Mouse (Mus musculus) liver, postnatal 0 days (tissue): ENCODE measurements around the gene Ttc28. TPM values are rescaled to one million over a fixed set of nuclear protein-coding genes. Genes with fewer than 3 reads are reported as not detected.

ENCODE experiments used
- ATAC-seq: fragments of 200-750 bp; cut with Nextera tagmentation; 2 replicates; pipeline ENCODE4 v1.8.0; 2017; ENCODE audit warnings: mild to moderate bottlenecking, moderate library complexity
- DNase-seq: peaks from one replicate; pipeline ENCODE4 v3.0.0-alpha.2; 2016
- H3K27ac ChIP-seq: fragments of 300-500 bp; sonication (generic); 2 replicates; pipeline ENCODE4 v1.5.1; 2014; ENCODE audit warnings: antibody characterized with exemption, moderate library complexity, mild to moderate bottlenecking, low read depth
- H3K27me3 ChIP-seq: fragments of 300-500 bp; sonication (generic); 2 replicates; pipeline ENCODE4 v1.6.1; 2014; ENCODE audit warnings: low read length, control low read depth, mixed read lengths; ENCODE audit not compliant: insufficient read depth
- H3K36me3 ChIP-seq: fragments of 300-500 bp; sonication (generic); replicated peaks from 2 replicates; pipeline ENCODE4 v1.6.1; 2014; ENCODE audit warnings: mild to moderate bottlenecking, control low read depth, low read length, moderate library complexity, mixed read lengths; ENCODE audit not compliant: insufficient read depth
- H3K4me1 ChIP-seq: fragments of 300-500 bp; sonication (generic); 2 replicates; pipeline ENCODE4 v1.6.1; 2014; ENCODE audit warnings: antibody characterized with exemption, mild to moderate bottlenecking, control low read depth; ENCODE audit not compliant: insufficient read depth
- H3K4me2 ChIP-seq: fragments of 300-500 bp; sonication (generic); 2 replicates; pipeline ENCODE4 v1.6.1; 2014; ENCODE audit warnings: low read depth, mild to moderate bottlenecking, low read length, moderate library complexity, mixed read lengths
- H3K4me3 ChIP-seq: fragments of 300-500 bp; sonication (generic); 2 replicates; pipeline ENCODE4 v1.5.1; 2014; ENCODE audit warnings: low read depth, low read length
- H3K9ac ChIP-seq: fragments of 300-500 bp; sonication (generic); replicated peaks from 2 replicates; pipeline ENCODE4 v1.6.1; 2014; ENCODE audit warnings: mild to moderate bottlenecking, moderate library complexity
- H3K9me3 ChIP-seq: fragments of 300-500 bp; sonication (generic); 2 replicates; pipeline ENCODE4 v1.6.1; 2016; ENCODE audit warnings: mild to moderate bottlenecking, control low read depth, low read length, mixed read lengths
- CTCF ChIP-seq: sonication (generic); IDR thresholded peaks from 2 replicates; pipeline ENCODE4 v1.5.1; 2016; ENCODE audit warnings: antibody characterized with exemption, low read depth
- EP300 ChIP-seq: IDR thresholded peaks from 2 replicates; pipeline ENCODE4 v1.6.1; 2016; ENCODE audit warnings: antibody characterized with exemption, low read depth, mild to moderate bottlenecking
- WGBS: fragments of 180-500 bp; shearing (Covaris S2); extraction: QIAGEN DNeasy Blood & Tissue Kit; methylation state at CpG from one replicate; pipeline ENCODE4 v1.1.7; 2014; ENCODE audit not compliant: insufficient replicate concordance; 5-methylcytosine and 5-hydroxymethylcytosine counted together
- polyA plus RNA-seq: library from polyadenylated mRNA; unstranded; fragments of >200 nt; fragmentation: Nextera tagmentation; extraction: Ambion mirVana; gene quantifications from 2 replicates; pipeline ENCODE4 v1.2.1, GENCODE M21; 2015

Ttc28 gene
- polyA plus RNA-seq, 1 experiment from 2014 or later: 0.73 TPM

DNA sequence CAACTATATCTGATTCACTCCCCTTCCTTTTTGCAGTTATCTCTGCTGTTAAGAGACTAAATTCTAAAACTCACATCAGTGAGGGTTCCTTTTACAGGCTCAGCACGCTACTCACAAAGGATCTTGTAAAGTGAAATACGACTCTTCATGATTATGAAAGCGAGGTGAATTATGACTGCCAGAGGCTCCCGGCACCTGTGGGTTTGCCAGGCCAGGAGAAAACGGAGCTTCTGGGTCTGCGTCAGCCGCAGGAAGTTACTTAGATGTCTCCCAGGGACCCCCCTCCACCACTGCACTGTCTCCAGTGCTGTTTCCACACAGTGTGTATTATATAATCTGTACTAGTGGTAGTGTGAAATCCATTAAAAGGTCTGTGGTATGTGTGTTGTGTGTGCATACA, 233.6 kb downstream of the Ttc28 start:
- Histone ChIP-seq H3K27ac (no peak overlapping the region), H3K4me2 (no peak overlapping the region), H3K4me1 (no peaks in the 10 kb centered on the region), H3K27me3 (no peaks in the 10 kb centered on the region), H3K36me3 (no peaks in the 10 kb centered on the region), H3K4me3 (no peak overlapping the region), H3K9me3 (no peaks in the 10 kb centered on the region), H3K9ac (no peak overlapping the region)
- no peak for DNase-seq
- WGBS: 43% methylated on average over 7 of the region's 7 CpGs
- no peak for ATAC-seq
- TF ChIP-seq CTCF: no peak
- no peak for TF ChIP-seq EP300

DNA sequence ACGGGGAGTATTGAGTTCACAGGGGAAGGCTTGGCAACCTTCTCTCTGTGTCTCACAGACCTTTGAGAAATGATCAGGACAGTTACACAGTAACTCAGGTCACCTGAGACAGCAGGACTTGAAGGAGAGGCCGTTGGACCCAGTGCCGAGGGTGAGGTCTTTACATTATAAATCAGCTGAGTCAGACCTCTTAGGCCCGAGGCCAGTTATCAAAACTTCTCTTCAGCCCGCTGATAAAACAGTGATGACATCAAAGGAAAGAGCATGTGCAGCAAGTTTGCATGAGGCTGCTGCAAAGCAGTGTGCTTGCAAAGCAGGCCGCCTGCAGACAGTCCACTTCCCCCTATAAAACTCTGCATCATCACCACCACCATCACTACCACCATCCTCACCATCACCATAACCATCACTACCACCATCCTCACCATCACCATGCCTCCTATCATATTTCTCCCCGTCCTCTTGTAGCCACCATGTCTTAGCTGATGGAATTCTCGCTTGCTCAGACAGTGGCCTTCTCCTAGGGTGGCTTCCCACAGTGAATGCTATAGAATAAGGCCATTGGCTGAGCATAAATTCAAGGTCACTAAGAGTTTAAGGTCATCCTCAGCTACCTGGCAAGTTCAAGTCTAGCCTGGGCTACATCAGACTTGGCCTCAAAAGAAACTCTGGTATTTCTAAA, 234.2 kb downstream of the Ttc28 start:
- TF ChIP-seq EP300: no peak
- TF ChIP-seq CTCF: no peak
- H3K9ac ChIP-seq: no peak overlapping the region
- DNase-seq: no peak

DNA sequence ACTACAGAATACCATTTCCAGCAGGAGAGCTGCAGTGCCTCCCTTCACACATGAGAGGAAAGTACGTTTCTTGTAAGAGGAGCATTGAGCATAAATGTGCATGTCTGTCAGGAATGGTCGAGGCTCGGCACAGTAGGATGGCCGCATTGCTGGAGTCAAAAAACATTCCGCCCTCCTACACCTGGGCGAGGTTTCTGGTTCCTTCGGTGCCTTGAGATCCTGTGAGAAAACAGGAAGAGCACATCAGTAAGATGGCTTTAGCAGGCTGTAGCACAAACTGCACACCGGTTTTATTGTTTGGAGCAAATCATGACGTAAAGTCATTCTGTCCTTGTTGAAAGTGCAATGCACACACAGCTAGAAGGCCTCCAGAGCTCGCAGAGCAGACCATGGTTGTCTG, 235.0 kb downstream of the Ttc28 start:
- ATAC-seq (no peak), DNase-seq (no peak)
- Histone ChIP-seq H3K9me3 (no peaks in the 10 kb centered on the region), H3K4me2 (no peak overlapping the region), H3K9ac (no peak overlapping the region), H3K27me3 (no peaks in the 10 kb centered on the region), H3K27ac (no peak overlapping the region), H3K4me3 (no peak overlapping the region), H3K36me3 (no peaks in the 10 kb centered on the region), H3K4me1 (no peaks in the 10 kb centered on the region)
- TF ChIP-seq CTCF: no peak
- WGBS: 77% methylated on average over 10 of the region's 10 CpGs

More for the DNA sequence above, 234.2 kb downstream of the Ttc28 start:
- no peak for ATAC-seq
- no peak overlapping the region for H3K4me3 ChIP-seq
- no peaks in the 10 kb centered on the region for H3K36me3 ChIP-seq
- no peaks in the 10 kb centered on the region for H3K4me1 ChIP-seq
- H3K9me3 ChIP-seq: no peaks in the 10 kb centered on the region
- H3K27ac ChIP-seq: no peak overlapping the region
- H3K27me3 ChIP-seq: no peaks in the 10 kb centered on the region
- H3K4me2 ChIP-seq: no peak overlapping the region
- 42% methylated on average over 8 of the region's 8 CpGs for WGBS

DNA sequence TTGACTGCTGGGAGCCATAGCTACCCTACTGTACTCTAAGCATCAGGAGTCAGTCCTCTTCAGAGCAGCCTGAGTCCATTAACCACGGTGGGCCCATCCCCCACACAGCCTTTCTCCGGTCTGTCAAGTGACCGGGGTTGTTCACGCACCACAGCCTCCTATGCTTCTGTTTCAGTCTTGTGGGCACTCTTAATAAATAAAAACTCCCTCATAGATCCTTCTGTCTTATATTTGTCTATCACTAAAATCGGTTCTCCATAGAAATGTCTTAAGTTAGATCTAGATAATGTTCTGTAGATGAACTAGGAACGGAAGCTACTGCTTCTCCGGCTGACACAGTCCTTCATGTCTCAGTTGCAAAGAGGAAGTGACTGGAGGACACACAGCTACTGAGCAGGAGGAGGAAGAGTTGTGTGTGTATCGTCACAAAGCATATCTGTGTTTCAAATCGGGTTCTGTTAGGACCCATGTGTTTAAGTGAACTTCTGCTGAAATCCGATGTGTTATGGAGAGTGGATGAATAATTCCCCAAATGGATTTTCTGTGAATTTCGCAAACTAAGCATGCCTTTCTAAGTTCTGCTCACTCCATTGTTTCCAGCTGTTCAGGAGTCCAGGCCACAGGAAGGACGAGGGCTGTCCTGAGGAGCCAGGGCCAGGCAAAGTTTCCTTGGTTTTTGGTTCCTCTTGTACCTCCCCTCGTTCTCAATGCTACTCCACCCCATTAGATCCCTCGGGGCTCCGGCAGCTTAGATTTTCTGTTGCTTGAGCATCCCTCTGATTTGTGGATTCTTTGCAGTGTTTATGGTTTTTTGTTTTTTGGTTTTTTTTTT, 236.1 kb downstream of the Ttc28 start:
- H3K9ac ChIP-seq: no peak overlapping the region
- DNase-seq (peak; percentile 31), ATAC-seq (peak; percentile 35; the same call in 1 of the 2 replicates)
- H3K9me3 ChIP-seq: no peaks in the 10 kb centered on the region
- TF ChIP-seq CTCF (no peak), EP300 (no peak)
- 31% methylated on average over 15 of the region's 15 CpGs for WGBS
- no peaks in the 10 kb centered on the region for H3K27me3 ChIP-seq
- H3K27ac ChIP-seq: peak overlapping the region; percentile 49
- 0 out of 2 replicates have a peak overlapping the region, but pooled peaks have one; percentile 3 for H3K4me2 ChIP-seq
- H3K4me1 ChIP-seq: no peaks in the 10 kb centered on the region
- H3K36me3 ChIP-seq: no peaks in the 10 kb centered on the region
- H3K4me3 ChIP-seq: no peak overlapping the region

DNA sequence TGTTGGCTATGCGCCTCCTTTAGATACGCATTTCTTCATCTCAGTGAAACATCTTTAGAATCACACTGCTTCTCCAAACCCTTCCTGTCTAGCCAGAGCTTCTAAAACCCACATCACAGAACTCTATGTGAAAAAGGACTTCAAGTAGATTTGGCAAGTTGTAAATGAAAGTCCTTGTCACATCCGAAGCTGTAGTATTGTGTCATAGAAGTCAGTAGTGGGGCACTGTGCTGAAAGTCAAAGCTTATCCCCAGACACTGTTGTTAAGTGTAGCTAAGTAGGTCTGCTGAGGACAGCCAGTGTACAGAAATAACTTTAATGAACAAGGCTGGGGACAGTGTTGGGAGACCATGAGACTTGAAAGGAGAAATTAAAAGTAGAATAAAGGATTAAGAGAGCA, 240.2 kb downstream of the Ttc28 start:
- 68% methylated on average over 3 of the region's 3 CpGs for WGBS
- Histone ChIP-seq H3K27ac (no peak overlapping the region), H3K4me2 (no peak overlapping the region)

DNA sequence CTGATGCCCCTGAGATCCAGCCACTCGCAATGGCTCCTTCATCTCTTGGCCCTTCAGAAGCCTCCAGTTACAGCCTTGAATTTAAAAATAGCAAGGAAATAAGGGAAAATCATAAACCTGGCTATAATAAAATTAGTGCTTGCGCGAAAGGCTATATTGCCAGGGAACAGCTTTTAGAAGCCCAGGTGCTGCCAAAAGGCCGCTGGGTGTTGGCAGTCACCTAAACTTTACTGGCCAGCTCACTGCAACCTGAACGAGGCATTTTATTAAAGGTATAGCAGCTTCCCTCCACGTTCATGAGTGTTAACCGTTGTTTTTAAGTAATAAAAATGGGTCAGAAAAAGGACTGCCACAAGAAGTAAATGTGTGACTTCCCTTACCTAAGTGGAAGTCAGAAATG, 240.7 kb downstream of the Ttc28 start:
- TF ChIP-seq CTCF: no peak
- Histone ChIP-seq H3K4me2 (no peak overlapping the region), H3K27me3 (no peaks in the 10 kb centered on the region), H3K9me3 (no peaks in the 10 kb centered on the region), H3K4me3 (no peak overlapping the region), H3K9ac (no peak overlapping the region), H3K27ac (no peak overlapping the region), H3K4me1 (no peaks in the 10 kb centered on the region), H3K36me3 (no peaks in the 10 kb centered on the region)
- WGBS: 78% methylated on average over 7 of the region's 7 CpGs
- DNase-seq (no peak), ATAC-seq (no peak)

More for the DNA sequence above, 240.2 kb downstream of the Ttc28 start:
- DNase-seq (no peak), ATAC-seq (no peak)
- H3K27me3 ChIP-seq: no peaks in the 10 kb centered on the region
- H3K9ac ChIP-seq: no peak overlapping the region
- TF ChIP-seq CTCF: no peak
- TF ChIP-seq EP300: no peak
- H3K36me3 ChIP-seq: no peaks in the 10 kb centered on the region
- no peaks in the 10 kb centered on the region for H3K4me1 ChIP-seq
- no peaks in the 10 kb centered on the region for H3K9me3 ChIP-seq
- H3K4me3 ChIP-seq: no peak overlapping the region
